Mouse (Mus musculus) liver, embryonic 13.5 days (tissue): ENCODE data around the gene Grap2. TPM values are rescaled to one million over a fixed set of nuclear protein-coding genes. Genes with fewer than 3 reads are reported as not detected.

ENCODE experiments used
- ATAC-seq: fragments of 200-750 bp; cut with Nextera tagmentation; 2 replicates; pipeline ENCODE4 v1.8.0; 2017; ENCODE audit warnings: low read depth, mild to moderate bottlenecking, moderate number of reproducible peaks, moderate library complexity
- DNase-seq: peaks from one replicate; pipeline ENCODE4 v3.0.0; 2022
- H3K27ac ChIP-seq: fragments of 300-500 bp; sonication (generic); 2 replicates; pipeline ENCODE4 v1.5.1; 2015; ENCODE audit warnings: moderate library complexity, mild to moderate bottlenecking, inconsistent platforms
- H3K27me3 ChIP-seq: fragments of 300-500 bp; sonication (generic); 2 replicates; pipeline ENCODE4 v1.6.1; 2015; ENCODE audit warnings: mild to moderate bottlenecking, inconsistent platforms
- H3K36me3 ChIP-seq: fragments of 300-500 bp; sonication (generic); 2 replicates; pipeline ENCODE4 v1.6.1; 2015; ENCODE audit warnings: mild to moderate bottlenecking, inconsistent platforms
- H3K4me1 ChIP-seq: fragments of 300-500 bp; sonication (generic); replicated peaks from 2 replicates; pipeline ENCODE4 v1.6.1; 2015; ENCODE audit warnings: inconsistent platforms
- H3K4me2 ChIP-seq: fragments of 300-500 bp; sonication (generic); 2 replicates; pipeline ENCODE4 v1.6.1; 2015; ENCODE audit warnings: inconsistent platforms, mild to moderate bottlenecking, moderate library complexity
- H3K4me3 ChIP-seq: fragments of 300-500 bp; sonication (generic); replicated peaks from 2 replicates; pipeline ENCODE4 v1.5.1; 2015; ENCODE audit warnings: mild to moderate bottlenecking, inconsistent platforms
- H3K9ac ChIP-seq: fragments of 300-500 bp; sonication (generic); 2 replicates; pipeline ENCODE4 v1.6.1; 2015; ENCODE audit warnings: mild to moderate bottlenecking, inconsistent platforms
- H3K9me3 ChIP-seq: fragments of 300-500 bp; sonication (generic); replicated peaks from 2 replicates; pipeline ENCODE4 v1.6.1; 2016; ENCODE audit warnings: inconsistent platforms
- WGBS: fragments of 180-500 bp; shearing (Covaris S2); methylation state at CpG from one replicate; pipeline ENCODE4 v1.1.7; 2015; ENCODE audit not compliant: insufficient replicate concordance; 5-methylcytosine and 5-hydroxymethylcytosine counted together
- polyA plus RNA-seq: library from polyadenylated mRNA; unstranded; fragments of >200 nt; fragmentation: Nextera tagmentation; extraction: Ambion mirVana; gene quantifications from 2 replicates; pipeline ENCODE4 v1.2.1, GENCODE M21; 2015

Gene Grap2
- polyA plus RNA-seq, 1 experiment from 2014 or later = 31.6 TPM

DNA sequence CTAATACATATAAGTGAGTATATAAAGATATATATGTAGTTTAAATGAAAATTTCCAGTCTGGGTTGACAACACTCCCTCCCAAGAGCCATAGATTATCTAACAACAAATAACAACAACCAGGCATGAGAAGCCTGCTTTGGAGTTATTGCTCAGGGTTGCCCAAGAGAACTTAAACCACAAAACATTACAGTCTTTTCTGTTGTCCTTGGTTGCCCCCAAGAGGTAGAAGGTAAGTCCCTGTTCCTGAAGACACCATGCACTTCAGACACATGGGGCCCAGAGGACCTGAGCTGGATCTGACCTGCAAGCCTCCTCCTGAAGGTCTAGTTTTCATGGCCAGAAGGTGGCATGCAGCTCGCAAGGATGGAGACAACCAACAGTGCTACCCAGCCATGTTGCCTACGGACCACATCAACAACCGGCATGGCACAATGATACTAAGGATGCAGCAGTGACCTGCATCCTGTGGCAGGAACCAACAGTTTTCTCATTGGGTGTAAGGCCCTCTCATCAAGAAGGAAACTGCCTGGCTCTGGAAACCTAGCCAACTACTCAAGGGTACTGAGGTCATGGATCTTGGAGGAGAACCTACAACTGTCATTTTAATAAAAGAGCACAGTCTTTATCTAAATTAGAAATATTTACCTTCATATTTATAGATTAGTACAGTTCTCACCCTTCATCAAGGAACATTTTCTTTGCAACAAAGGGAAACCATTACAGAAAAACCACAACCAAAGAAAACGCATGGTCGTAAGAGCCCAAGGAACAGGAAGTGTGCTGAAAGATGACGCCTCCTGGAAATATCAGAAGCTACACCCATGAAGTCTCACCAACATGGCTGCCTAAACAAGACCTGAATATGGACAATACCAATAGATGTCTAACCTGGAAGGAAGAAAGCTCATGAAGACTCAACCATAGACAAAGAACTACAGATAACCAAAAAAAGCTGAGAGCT, 17.3 kb upstream of the Grap2 start:
- H3K9me3 ChIP-seq = no peaks in the 10 kb centered on the region
- H3K4me1 ChIP-seq = peaks cover 6% of the 10 kb centered on the region; the same call in 1 of the 2 replicates
- no peaks in the 10 kb centered on the region for H3K36me3 ChIP-seq
- no peak for DNase-seq
- ATAC-seq = no peak
- no peak overlapping the region for H3K9ac ChIP-seq
- H3K4me2 ChIP-seq = no peak overlapping the region
- H3K27ac ChIP-seq = no peak overlapping the region
- peaks cover 21% of the 10 kb centered on the region for H3K27me3 ChIP-seq
- 60% methylated on average over 6 of the region's 6 CpGs for whole genome bisulfite sequencing
- H3K4me3 ChIP-seq = no peak overlapping the region

DNA sequence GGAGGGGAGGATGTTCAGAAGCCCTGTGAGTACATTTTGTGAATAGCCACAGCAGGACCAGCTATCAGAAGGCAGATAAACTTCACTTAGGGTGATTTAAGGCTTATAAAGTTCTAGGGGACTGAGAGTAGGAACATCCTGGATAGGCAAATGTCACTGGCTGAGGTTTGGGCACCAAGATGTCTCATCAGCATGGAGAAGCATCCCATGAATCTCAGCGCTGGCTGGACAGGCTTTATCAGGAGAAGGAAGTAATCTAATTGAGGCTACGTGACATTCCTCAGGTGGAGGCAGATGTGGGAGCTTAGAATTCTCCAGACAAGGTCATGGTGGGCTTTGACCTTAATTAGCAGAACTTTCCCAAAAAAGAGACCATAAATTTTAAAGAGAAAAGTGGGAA, 16.4 kb upstream of the Grap2 start:
- 51% methylated on average over 2 of the region's 2 CpGs for WGBS
- H3K4me2 ChIP-seq = no peak overlapping the region
- H3K4me1 ChIP-seq = peaks cover 6% of the 10 kb centered on the region; the same call in 1 of the 2 replicates
- H3K27ac ChIP-seq = no peak overlapping the region
- no peak overlapping the region for H3K9ac ChIP-seq
- ATAC-seq (no peak), DNase-seq (no peak)
- H3K4me3 ChIP-seq = no peak overlapping the region
- H3K9me3 ChIP-seq = no peaks in the 10 kb centered on the region
- H3K27me3 ChIP-seq = peaks cover 25% of the 10 kb centered on the region
- no peaks in the 10 kb centered on the region for H3K36me3 ChIP-seq

DNA sequence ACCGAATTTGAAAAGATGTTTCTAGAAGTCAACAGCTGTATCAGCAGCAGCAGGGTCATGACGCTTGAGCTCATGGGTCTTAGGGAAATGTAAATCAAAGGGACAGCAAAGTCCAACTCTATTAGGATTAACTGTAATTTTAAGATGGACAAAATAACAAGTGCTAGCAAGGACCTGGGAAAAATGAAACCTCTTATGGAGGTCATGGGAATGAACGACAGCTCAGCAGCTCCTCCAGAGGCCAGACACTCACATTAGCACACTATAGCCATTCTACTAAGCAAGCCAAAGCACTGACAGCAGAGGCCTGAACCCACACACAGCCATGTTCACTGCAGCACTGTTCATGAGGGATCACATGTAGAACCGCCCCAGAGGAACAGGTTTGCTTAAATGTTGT, 14.6 kb upstream of the Grap2 start:
- H3K4me1 ChIP-seq = peaks cover 6% of the 10 kb centered on the region; the same call in 1 of the 2 replicates
- ATAC-seq = no peak

DNA sequence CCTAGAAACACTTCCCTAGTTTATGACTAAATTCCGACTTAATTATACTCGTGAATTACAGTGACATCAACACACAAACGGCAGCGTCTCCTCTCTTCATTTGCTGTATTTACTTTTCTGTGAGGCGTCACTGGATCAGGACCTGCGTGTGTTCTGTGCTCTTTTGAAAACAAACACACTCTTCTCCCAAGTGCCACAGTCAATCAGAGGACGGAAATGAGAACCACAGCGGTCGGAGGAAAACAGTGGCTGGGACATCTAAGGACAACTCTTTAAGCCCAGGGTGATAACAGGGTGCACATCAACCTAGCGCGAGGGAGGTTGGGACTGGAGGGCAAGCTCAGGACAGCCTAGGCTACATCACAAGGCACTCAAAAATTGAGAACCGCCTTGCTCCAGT, 12.9 kb upstream of the Grap2 start:
- Histone ChIP-seq H3K4me1 (peaks cover 6% of the 10 kb centered on the region; the same call in 1 of the 2 replicates), H3K36me3 (no peaks in the 10 kb centered on the region), H3K27ac (no peak overlapping the region), H3K9ac (no peak overlapping the region), H3K27me3 (peaks cover 32% of the 10 kb centered on the region), H3K9me3 (no peaks in the 10 kb centered on the region), H3K4me2 (no peak overlapping the region), H3K4me3 (no peak overlapping the region)
- DNase-seq (no peak), ATAC-seq (no peak)
- WGBS = 43% methylated on average over 12 of the region's 12 CpGs

More for the DNA sequence above, 14.6 kb upstream of the Grap2 start:
- 54% methylated on average over 4 of the region's 4 CpGs for WGBS
- Histone ChIP-seq H3K27ac (no peak overlapping the region), H3K36me3 (no peaks in the 10 kb centered on the region), H3K4me2 (no peak overlapping the region), H3K27me3 (peaks cover 29% of the 10 kb centered on the region), H3K4me3 (no peak overlapping the region), H3K9ac (no peak overlapping the region), H3K9me3 (no peaks in the 10 kb centered on the region)
- no peak for DNase-seq

- Histone ChIP-seq H3K4me3 (no peak overlapping the region), H3K27ac (no peak overlapping the region), H3K9me3 (no peaks in the 10 kb centered on the region), H3K4me2 (no peak overlapping the region), H3K27me3 (peaks cover 32% of the 10 kb centered on the region), H3K9ac (no peak overlapping the region), H3K4me1 (peaks cover 6% of the 10 kb centered on the region; the same call in 1 of the 2 replicates), H3K36me3 (no peaks in the 10 kb centered on the region)
- 32% methylated on average over 14 of the region's 14 CpGs for WGBS
- no peak for ATAC-seq
- no peak for DNase-seq
These were observed 12.4 kb upstream of the Grap2 start for GRCm38 (mm10) chr15:80559978-80560377.

DNA sequence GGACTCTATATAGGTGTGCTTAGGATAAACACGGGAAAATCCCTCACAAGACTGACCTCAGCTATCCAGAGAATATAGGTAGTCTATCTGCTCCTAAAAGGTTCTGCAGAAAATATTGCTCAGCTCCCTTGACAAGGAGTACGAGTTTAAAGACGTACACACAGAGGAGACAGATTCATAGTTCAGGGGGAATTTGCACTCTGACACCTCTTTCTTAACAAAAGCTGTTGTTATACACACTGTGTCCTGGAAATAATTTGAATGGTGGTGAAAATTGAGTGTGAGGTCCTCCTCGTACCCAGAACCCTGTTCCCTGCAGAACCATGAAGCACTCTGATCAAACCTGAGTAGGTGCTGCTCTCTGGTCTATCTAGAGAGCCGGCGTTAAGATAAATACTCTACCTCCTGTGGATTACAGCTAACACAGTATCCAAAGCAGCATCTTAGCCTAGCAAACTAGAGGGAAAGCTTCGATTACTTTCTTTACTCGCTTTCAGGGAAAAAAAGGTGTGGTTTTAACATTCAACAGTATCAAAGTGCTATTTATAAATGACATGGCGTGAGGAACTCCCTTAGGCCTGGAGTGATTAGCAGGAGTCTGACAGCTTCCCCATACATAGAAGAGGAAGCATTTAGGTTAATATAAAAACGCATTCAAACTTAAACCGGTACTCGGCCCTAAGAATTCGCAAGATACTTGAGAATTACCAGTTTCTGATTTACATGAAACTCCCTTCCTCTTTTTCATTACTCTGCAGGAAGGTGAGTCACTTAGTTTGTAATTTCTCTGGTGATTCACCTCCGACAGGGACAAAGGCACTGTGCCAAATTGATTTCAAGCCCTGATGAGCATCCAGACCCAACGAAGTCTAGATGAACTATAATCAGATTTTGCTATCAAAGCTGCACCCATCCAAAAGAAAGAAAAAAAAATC, 11.5 kb upstream of the Grap2 start:
- WGBS = 43% methylated on average over 15 of the region's 15 CpGs
- no peak overlapping the region for H3K9ac ChIP-seq
- H3K4me3 ChIP-seq = no peak overlapping the region
- H3K27ac ChIP-seq = no peak overlapping the region
- H3K36me3 ChIP-seq = no peaks in the 10 kb centered on the region
- no peaks in the 10 kb centered on the region for H3K9me3 ChIP-seq
- H3K4me2 ChIP-seq = no peak overlapping the region
- DNase-seq (no peak), ATAC-seq (no peak)
- peaks cover 6% of the 10 kb centered on the region; the same call in 1 of the 2 replicates for H3K4me1 ChIP-seq
- H3K27me3 ChIP-seq = peaks cover 35% of the 10 kb centered on the region

DNA sequence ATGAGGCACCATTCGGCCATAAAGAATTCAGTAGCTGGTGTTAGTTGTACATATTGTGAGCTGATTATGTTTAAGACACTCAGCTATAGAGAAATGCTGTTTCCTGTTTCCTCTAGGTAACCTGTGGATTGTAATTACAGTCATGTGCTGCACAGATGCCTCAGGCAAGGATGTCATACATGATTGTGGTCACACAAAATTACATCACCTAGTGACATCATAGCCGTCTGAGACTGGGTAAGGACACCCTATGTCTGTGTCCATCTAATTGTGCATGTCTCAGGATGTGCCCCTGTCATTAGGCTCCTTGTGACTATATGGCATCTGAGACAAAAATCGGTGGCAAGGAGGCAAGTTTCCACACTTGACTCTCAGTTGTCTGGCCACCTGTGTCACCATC, 9.9 kb upstream of the Grap2 start:
- H3K4me1 ChIP-seq = peaks cover 6% of the 10 kb centered on the region; the same call in 1 of the 2 replicates
- DNase-seq = no peak
- H3K27me3 ChIP-seq = peaks cover 43% of the 10 kb centered on the region
- no peak overlapping the region for H3K9ac ChIP-seq
- ATAC-seq = no peak
- H3K36me3 ChIP-seq = no peaks in the 10 kb centered on the region
- WGBS = 64% methylated on average over 3 of the region's 3 CpGs
- H3K27ac ChIP-seq = no peak overlapping the region
- H3K4me3 ChIP-seq = no peak overlapping the region
- no peak overlapping the region for H3K4me2 ChIP-seq
- no peaks in the 10 kb centered on the region for H3K9me3 ChIP-seq

- Histone ChIP-seq H3K27me3 (peaks cover 44% of the 10 kb centered on the region), H3K36me3 (no peaks in the 10 kb centered on the region), H3K4me3 (no peak overlapping the region), H3K4me2 (no peak overlapping the region), H3K9me3 (no peaks in the 10 kb centered on the region), H3K9ac (no peak overlapping the region), H3K27ac (no peak overlapping the region), H3K4me1 (peaks cover 6% of the 10 kb centered on the region; the same call in 1 of the 2 replicates)
- ATAC-seq (no peak), DNase-seq (no peak)
- WGBS = 76% methylated on average over 6 of the region's 6 CpGs
These were observed 8.7 kb upstream of the Grap2 start for GRCm38 (mm10) chr15:80563634-80564208.

GRCm38 (mm10) chr15:80565106-80565665, 7.2 kb upstream of the Grap2 start, which contains the start of gene Enthd1:
Gene Enthd1, minus strand, starts transcription at chr15:80565156.
- H3K4me2 ChIP-seq = no peak within 1 kb of the TSS
- ATAC-seq (no peak), DNase-seq (no peak)
- no peak within 1 kb of the TSS for H3K4me3 ChIP-seq
- WGBS = 70% methylated on average over 19 of the region's 19 CpGs
- peaks cover 35% of the 10 kb centered on the region; the same call in 1 of the 2 replicates for H3K27me3 ChIP-seq
- H3K9me3 ChIP-seq = no peaks in the 10 kb centered on the region
- H3K4me1 ChIP-seq = 0 out of 2 replicates have a peak, but pooled peaks cover under 1% of the 10 kb centered on the region
- no peak within 1 kb of the TSS for H3K9ac ChIP-seq
- no peaks in the 10 kb centered on the region for H3K36me3 ChIP-seq
- H3K27ac ChIP-seq = no peak within 1 kb of the TSS

DNA sequence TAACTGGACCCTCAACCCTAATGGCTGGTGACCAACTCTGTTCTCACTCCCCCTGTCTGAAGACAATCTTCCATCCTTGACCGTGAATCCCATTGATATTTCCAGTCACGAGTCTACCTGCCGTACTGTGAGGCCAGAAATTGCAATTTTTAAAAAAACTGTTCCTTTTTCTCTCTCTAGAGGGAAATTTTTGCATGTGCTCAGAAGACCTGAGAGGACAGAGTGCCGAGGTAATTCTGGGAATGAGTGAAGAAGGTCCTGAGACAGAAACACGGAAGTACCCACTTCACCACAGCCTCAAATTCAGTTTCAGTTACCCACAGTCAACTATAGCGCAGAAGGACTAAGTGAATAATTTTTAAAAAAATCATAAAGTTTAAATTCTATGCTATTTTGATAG, 5.7 kb upstream of the Grap2 start:
- Histone ChIP-seq H3K9me3 (no peaks in the 10 kb centered on the region), H3K36me3 (no peaks in the 10 kb centered on the region), H3K4me1 (no peaks in the 10 kb centered on the region), H3K4me3 (no peak overlapping the region), H3K4me2 (no peak overlapping the region), H3K27me3 (peaks cover 31% of the 10 kb centered on the region), H3K27ac (no peak overlapping the region), H3K9ac (no peak overlapping the region)
- DNase-seq (no peak), ATAC-seq (no peak)
- 73% methylated on average over 6 of the region's 6 CpGs for WGBS
